Mouse (Mus musculus): ENCODE data around the gene Angptl2. TPM values are rescaled to one million over a fixed set of nuclear protein-coding genes. Genes with fewer than 3 reads are reported as not detected.
"Not testable (repeated sequence)": the region's sequence is repeated elsewhere in the genome, so short reads cannot be mapped to it uniquely, and the experiment has no call there.

Gene Angptl2
- polyA plus RNA-seq, 1 experiment: 116 TPM

GRCm38 (mm10) chr2:33189976-33190375 is 25.9 kb upstream of the Angptl2 start:
- Histone ChIP-seq H3K4me1 (ENCODE audit: control insufficient read depth, insufficient read depth, low read length) (no peaks in the 10 kb centered on the region; the same call in 1 of the 2 replicates), H3K27ac (ENCODE audit: insufficient read depth, low read length) (no peak overlapping the region), H3K4me3 (ENCODE audit: insufficient read depth, low read length) (no peak overlapping the region)
- TF ChIP-seq CTCF (IDR thresholded peaks at IDR 0.05; ENCODE audit: borderline replicate concordance, insufficient read depth, low read length) (no peak), POLR2A (IDR thresholded peaks at IDR 0.05; ENCODE audit: low read depth, low read length) (no peak)

- TF ChIP-seq CTCF (IDR thresholded peaks at IDR 0.05; ENCODE audit: borderline replicate concordance, insufficient read depth, low read length) (no peak), POLR2A (IDR thresholded peaks at IDR 0.05; ENCODE audit: low read depth, low read length) (no peak)
- no peak overlapping the region for H3K27ac ChIP-seq (ENCODE audit: insufficient read depth, low read length)
- no peak overlapping the region for H3K4me3 ChIP-seq (ENCODE audit: insufficient read depth, low read length)
- peaks cover 19% of the 10 kb centered on the region for H3K4me1 ChIP-seq (ENCODE audit: control insufficient read depth, insufficient read depth, low read length)
Observed at GRCm38 (mm10) chr2:33200368-33201068, 15.4 kb upstream of the Angptl2 start.

- no peak for TF ChIP-seq POLR2A (IDR thresholded peaks at IDR 0.05; ENCODE audit: low read depth, low read length)
- no peak for TF ChIP-seq CTCF (IDR thresholded peaks at IDR 0.05; ENCODE audit: borderline replicate concordance, insufficient read depth, low read length)
- no peak overlapping the region for H3K4me3 ChIP-seq (ENCODE audit: insufficient read depth, low read length)
- no peak overlapping the region for H3K27ac ChIP-seq (ENCODE audit: insufficient read depth, low read length)
- peaks cover 25% of the 10 kb centered on the region for H3K4me1 ChIP-seq (ENCODE audit: control insufficient read depth, insufficient read depth, low read length)
Observed at GRCm38 (mm10) chr2:33203284-33203683, 12.6 kb upstream of the Angptl2 start.

- TF ChIP-seq POLR2A (IDR thresholded peaks at IDR 0.05; ENCODE audit: low read depth, low read length) (no peak), CTCF (IDR thresholded peaks at IDR 0.05; ENCODE audit: borderline replicate concordance, insufficient read depth, low read length) (no peak)
- no peak overlapping the region for H3K4me3 ChIP-seq (ENCODE audit: insufficient read depth, low read length)
- H3K27ac ChIP-seq (ENCODE audit: insufficient read depth, low read length): peak overlapping the region; percentile 68
- peaks cover 25% of the 10 kb centered on the region for H3K4me1 ChIP-seq (ENCODE audit: control insufficient read depth, insufficient read depth, low read length)
Observed at GRCm38 (mm10) chr2:33204980-33205379, 10.9 kb upstream of the Angptl2 start.

GRCm38 (mm10) chr2:33205939-33206525 is 9.8 kb upstream of the Angptl2 start:
- peak overlapping the region; percentile 68 for H3K27ac ChIP-seq (ENCODE audit: insufficient read depth, low read length)
- peaks cover 25% of the 10 kb centered on the region for H3K4me1 ChIP-seq (ENCODE audit: control insufficient read depth, insufficient read depth, low read length)
- TF ChIP-seq POLR2A (IDR thresholded peaks at IDR 0.05; ENCODE audit: low read depth, low read length): no peak
- TF ChIP-seq CTCF (IDR thresholded peaks at IDR 0.05; ENCODE audit: borderline replicate concordance, insufficient read depth, low read length): no peak
- H3K4me3 ChIP-seq (ENCODE audit: insufficient read depth, low read length): no peak overlapping the region

GRCm38 (mm10) chr2:33207069-33207468 is 8.8 kb upstream of the Angptl2 start:
- H3K4me3 ChIP-seq (ENCODE audit: insufficient read depth, low read length): no peak overlapping the region
- peaks cover 25% of the 10 kb centered on the region for H3K4me1 ChIP-seq (ENCODE audit: control insufficient read depth, insufficient read depth, low read length)
- no peak for TF ChIP-seq CTCF (IDR thresholded peaks at IDR 0.05; ENCODE audit: borderline replicate concordance, insufficient read depth, low read length)
- TF ChIP-seq POLR2A (IDR thresholded peaks at IDR 0.05; ENCODE audit: low read depth, low read length): no peak
- no peak overlapping the region for H3K27ac ChIP-seq (ENCODE audit: insufficient read depth, low read length)

GRCm38 (mm10) chr2:33208134-33208533 is 7.7 kb upstream of the Angptl2 start:
- no peak overlapping the region for H3K27ac ChIP-seq (ENCODE audit: insufficient read depth, low read length)
- H3K4me1 ChIP-seq (ENCODE audit: control insufficient read depth, insufficient read depth, low read length): peaks cover 25% of the 10 kb centered on the region
- no peak overlapping the region for H3K4me3 ChIP-seq (ENCODE audit: insufficient read depth, low read length)
- TF ChIP-seq CTCF (IDR thresholded peaks at IDR 0.05; ENCODE audit: borderline replicate concordance, insufficient read depth, low read length) (no peak), POLR2A (IDR thresholded peaks at IDR 0.05; ENCODE audit: low read depth, low read length) (no peak)

GRCm38 (mm10) chr2:33210841-33211240 is 5.0 kb upstream of the Angptl2 start:
- TF ChIP-seq POLR2A (IDR thresholded peaks at IDR 0.05; ENCODE audit: low read depth, low read length): no peak
- no peak for TF ChIP-seq CTCF (IDR thresholded peaks at IDR 0.05; ENCODE audit: borderline replicate concordance, insufficient read depth, low read length)
- Histone ChIP-seq H3K4me3 (ENCODE audit: insufficient read depth, low read length) (no peak overlapping the region), H3K27ac (ENCODE audit: insufficient read depth, low read length) (no peak overlapping the region), H3K4me1 (ENCODE audit: control insufficient read depth, insufficient read depth, low read length) (peaks cover 7% of the 10 kb centered on the region; the same call in 1 of the 2 replicates)

- H3K4me1 ChIP-seq (ENCODE audit: control insufficient read depth, insufficient read depth, low read length); H3K4me3 ChIP-seq (ENCODE audit: insufficient read depth, low read length); H3K27ac ChIP-seq (ENCODE audit: insufficient read depth, low read length): not testable (repeated sequence)
Observed at GRCm38 (mm10) chr2:33211263-33211662, 4.6 kb upstream of the Angptl2 start.

GRCm38 (mm10) chr2:33215177-33215699 is 631 bp upstream of the Angptl2 start:
- TF ChIP-seq POLR2A (IDR thresholded peaks at IDR 0.05; ENCODE audit: low read depth, low read length) (no peak), CTCF (IDR thresholded peaks at IDR 0.05; ENCODE audit: borderline replicate concordance, insufficient read depth, low read length) (no peak)
- Histone ChIP-seq H3K4me1 (ENCODE audit: control insufficient read depth, insufficient read depth, low read length) (peaks cover 12% of the 10 kb centered on the region), H3K27ac (ENCODE audit: insufficient read depth, low read length) (peak overlapping the region; percentile 16; the same call in 1 of the 2 replicates), H3K4me3 (ENCODE audit: insufficient read depth, low read length) (no peak overlapping the region)

Data from embryonic fibroblast, embryonic 13.5 days (primary cell).